Mouse (Mus musculus) liver, embryonic 18 days (tissue): ENCODE data around the gene Gm3435. TPM values are rescaled to one million over a fixed set of nuclear protein-coding genes. Genes with fewer than 3 reads are reported as not detected.

Experiments used
- polyA plus RNA-seq: library from polyadenylated mRNA; depleted of rRNA; stranded (reverse); fragments of >200 nt; gene quantifications from 2 replicates; pipeline ENCODE4 v1.2.3, GENCODE M21; 2012; rRNA removed

Gene Gm3435
- 1.8 and 2.4 TPM in 2 replicates for polyA plus RNA-seq

DNA sequence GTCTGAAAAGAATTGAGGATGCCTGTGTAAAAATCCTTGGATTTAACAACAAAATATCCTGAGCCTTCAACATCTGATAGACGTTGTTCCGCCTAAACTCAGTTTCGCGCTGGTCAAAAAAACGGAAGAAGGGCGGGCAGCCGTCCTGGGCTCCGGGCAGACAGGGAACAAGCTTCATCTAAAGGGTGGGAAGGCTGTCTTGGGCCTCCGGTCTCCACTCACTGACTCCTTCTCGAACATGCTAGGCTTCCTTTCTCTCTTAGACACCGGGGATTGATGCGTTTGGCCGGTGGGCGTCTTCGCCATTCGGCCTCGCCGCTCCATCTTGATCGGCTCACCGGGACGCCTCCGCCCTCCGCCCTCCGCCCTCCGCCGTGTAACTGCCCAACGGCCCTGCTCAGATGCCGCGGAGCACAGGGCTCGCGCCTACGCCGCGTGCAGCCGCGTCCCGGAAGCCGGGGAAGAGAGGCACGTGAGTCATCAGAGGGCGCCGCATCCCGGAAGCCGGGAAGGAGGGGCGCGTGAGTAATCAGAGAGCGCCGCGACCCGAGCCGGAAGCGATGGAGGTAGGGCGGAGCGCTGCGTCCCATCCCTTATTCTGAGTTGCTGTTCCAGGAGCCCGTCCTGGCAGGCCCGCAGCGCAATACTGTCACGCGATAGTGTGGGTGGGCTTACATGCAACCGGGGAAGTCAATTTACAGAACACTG, at the start of gene Gm3435:
Gene Gm3435, plus strand, starts transcription at position 471 of the 708 bp plus-strand sequence.

DNA sequence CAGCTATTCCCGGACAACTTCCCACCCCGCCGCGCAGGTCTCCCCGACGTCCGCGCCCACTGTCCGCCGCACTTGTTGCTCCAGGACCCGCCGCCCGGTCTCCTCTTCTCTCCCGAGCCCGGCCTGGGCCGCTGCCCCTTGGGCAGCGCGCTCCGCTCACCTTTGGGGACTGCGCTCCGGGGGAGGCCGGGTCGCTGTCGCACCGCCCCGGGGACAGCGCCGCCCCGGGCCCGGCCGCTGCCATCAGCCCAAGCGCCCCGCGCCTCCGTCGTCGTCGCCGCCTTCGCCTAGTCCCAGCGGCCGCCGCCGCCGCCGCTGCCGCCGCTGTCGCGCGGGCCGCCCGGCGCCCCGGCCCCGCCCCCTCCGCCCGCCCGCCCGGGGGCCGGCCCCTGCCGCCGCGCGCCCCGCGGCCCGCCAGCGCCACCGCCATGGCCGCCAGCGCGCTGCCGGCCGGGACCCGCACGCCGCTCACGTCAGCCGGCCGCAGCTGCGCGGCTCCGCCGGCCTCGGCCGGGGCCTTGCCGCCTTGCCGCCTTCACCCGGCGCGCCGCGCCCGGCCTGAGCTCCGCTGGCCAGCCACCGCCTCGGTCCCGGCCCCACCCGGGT, 48.9 kb upstream of the Gm3435 start, which contains the start of gene Phf10:
Gene Phf10, minus strand, starts transcription at position 323 of the 606 bp plus-strand sequence.

DNA sequence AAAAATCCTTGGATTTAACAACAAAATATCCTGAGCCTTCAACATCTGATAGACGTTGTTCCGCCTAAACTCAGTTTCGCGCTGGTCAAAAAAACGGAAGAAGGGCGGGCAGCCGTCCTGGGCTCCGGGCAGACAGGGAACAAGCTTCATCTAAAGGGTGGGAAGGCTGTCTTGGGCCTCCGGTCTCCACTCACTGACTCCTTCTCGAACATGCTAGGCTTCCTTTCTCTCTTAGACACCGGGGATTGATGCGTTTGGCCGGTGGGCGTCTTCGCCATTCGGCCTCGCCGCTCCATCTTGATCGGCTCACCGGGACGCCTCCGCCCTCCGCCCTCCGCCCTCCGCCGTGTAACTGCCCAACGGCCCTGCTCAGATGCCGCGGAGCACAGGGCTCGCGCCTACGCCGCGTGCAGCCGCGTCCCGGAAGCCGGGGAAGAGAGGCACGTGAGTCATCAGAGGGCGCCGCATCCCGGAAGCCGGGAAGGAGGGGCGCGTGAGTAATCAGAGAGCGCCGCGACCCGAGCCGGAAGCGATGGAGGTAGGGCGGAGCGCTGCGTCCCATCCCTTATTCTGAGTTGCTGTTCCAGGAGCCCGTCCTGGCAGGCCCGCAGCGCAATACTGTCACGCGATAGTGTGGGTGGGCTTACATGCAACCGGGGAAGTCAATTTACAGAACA, 31.5 kb upstream of the Gm3435 start, which contains the start of the genes 9030025P20Rik and Gm3417:
Gene 9030025P20Rik, plus strand, starts transcription at position 107 of the 677 bp plus-strand sequence.
Gene Gm3417, minus strand, starts transcription at position 429 of the 677 bp plus-strand sequence.

DNA sequence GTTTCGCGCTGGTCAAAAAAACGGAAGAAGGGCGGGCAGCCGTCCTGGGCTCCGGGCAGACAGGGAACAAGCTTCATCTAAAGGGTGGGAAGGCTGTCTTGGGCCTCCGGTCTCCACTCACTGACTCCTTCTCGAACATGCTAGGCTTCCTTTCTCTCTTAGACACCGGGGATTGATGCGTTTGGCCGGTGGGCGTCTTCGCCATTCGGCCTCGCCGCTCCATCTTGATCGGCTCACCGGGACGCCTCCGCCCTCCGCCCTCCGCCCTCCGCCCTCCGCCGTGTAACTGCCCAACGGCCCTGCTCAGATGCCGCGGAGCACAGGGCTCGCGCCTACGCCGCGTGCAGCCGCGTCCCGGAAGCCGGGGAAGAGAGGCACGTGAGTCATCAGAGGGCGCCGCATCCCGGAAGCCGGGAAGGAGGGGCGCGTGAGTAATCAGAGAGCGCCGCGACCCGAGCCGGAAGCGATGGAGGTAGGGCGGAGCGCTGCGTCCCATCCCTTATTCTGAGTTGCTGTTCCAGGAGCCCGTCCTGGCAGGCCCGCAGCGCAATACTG, 31.3 kb downstream of the Gm3435 start, which contains the start of the genes Ermard, Tcte3 and Gm3448:
Gene Ermard, plus strand, starts transcription at position 34 of the 555 bp plus-strand sequence.
Gene Tcte3, minus strand, starts transcription at position 314 of the 555 bp plus-strand sequence.
Gene Gm3448, minus strand, starts transcription at position 363 of the 555 bp plus-strand sequence.

Other genes starting within 250 kb of the Gm3435 start
- 0.81 and 1.3 TPM in 2 replicates for gene Wdr27, start 67.0 kb upstream of the Gm3435 start, polyA plus RNA-seq
- gene 1600012H06Rik, start 67.0 kb upstream of the Gm3435 start, polyA plus RNA-seq, result 9.7 and 11.1 TPM in 2 replicates
- 44.9 and 45.5 TPM in 2 replicates for gene Phf10, start 48.9 kb upstream of the Gm3435 start, polyA plus RNA-seq
- 4.6 and 5.1 TPM in 2 replicates for gene 9030025P20Rik, start 31.7 kb upstream of the Gm3435 start, polyA plus RNA-seq
- 0.70 TPM in 1 of 2 replicates, not detected in the other for gene Gm3417, start 31.4 kb upstream of the Gm3435 start, polyA plus RNA-seq
- gene Ermard, start 31.0 kb downstream of the Gm3435 start, polyA plus RNA-seq, result 22.1 and 24.6 TPM in 2 replicates
- gene Tcte3, start 31.3 kb downstream of the Gm3435 start, polyA plus RNA-seq, result 0.42 and 0.71 TPM in 2 replicates
- 1.6 and 2.0 TPM in 2 replicates for gene Gm3448, start 31.4 kb downstream of the Gm3435 start, polyA plus RNA-seq